8 mouse cellular contexts compared by ENCODE assay signal in the genomic region with DNA sequence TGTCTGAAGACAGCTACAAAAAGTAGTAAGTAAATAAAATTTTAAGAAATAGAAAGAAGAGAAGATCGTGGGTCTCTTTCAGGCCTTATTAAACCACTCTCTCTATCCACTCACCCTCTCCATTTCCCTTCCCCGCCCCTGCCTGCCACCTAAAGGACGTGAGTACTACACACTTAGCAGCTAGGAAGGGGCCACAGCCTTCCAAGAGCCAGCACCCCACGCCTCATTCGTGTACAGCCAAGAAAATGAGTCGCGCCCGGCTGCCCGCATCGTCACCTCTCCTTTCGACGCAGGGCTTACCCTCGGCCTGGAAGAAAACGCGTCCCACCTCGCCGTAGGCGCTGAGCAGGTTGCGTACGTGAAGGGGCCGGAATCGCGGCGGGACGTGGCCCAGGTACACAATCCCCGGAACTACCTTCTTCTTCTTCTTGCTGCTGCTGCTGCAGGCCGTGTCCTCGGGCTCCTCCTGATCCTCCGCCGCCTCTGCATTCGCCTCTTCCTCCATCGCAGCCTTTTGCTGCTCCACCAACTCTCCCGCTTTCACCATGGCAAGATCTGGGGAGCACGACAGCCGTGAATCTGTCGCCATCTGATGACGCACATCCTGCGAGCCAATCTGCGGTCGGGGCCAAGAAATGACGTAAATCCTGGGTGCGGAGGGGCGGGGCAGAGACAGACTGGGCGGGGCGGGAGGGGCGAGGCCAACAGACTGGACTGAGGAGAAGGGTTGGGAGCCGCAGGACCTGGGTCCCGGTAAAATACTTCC. TPM values are rescaled to one million over a fixed set of nuclear protein-coding genes. Genes with fewer than 3 reads are reported as not detected.
DNase-seq lines count a peak whose midpoint lies in the region; ATAC-seq and TF ChIP-seq lines count a peak whose summit lies in the region.

A gene (minus strand): TSS at position 581 of the 766 bp plus-strand sequence.

- peak within 1 kb of the TSS; percentile 85 for H3K27ac ChIP-seq in forebrain, embryonic 16.5 days (ENCODE audit: low read length)
- peak within 1 kb of the TSS; percentile 88 for H3K27ac ChIP-seq in lung, embryonic 15.5 days
- H3K27ac ChIP-seq in olfactory bulb, adult 2 months (ENCODE audit: insufficient read depth, low read depth, low read length): 0 out of 2 replicates have a peak within 1 kb of the TSS, but pooled peaks have one; percentile 53

- peak within 1 kb of the TSS; percentile 85 for H3K9ac ChIP-seq in forebrain, embryonic 16.5 days (replicated peaks; ENCODE audit: low read depth, low read length)
- peak within 1 kb of the TSS; percentile 83 for H3K9ac ChIP-seq in lung, embryonic 15.5 days

- peak; percentile 60 for TF ChIP-seq POLR2A in olfactory bulb, adult 2 months (IDR thresholded peaks at IDR 0.05; ENCODE audit: insufficient read depth, low read depth, low read length)

- TF ChIP-seq CTCF in G1E (IDR thresholded peaks at IDR 0.05; ENCODE audit: low read depth, low read length): no peak
- TF ChIP-seq CTCF in olfactory bulb, adult 2 months (IDR thresholded peaks at IDR 0.05; ENCODE audit: insufficient read depth, low read depth, low read length): no peak

- ATAC-seq in G1E (ENCODE audit: extremely low read depth, insufficient number of reproducible peaks, low FRiP score, poor library complexity, severe bottlenecking): peak; percentile 55
- ATAC-seq in forebrain, embryonic 16.5 days: peak; percentile 76
- ATAC-seq in lung, embryonic 15.5 days (ENCODE audit: borderline replicate concordance, extremely low read depth, low FRiP score, low TSS enrichment): peak; percentile 89

- H3K4me3 ChIP-seq in G1E (ENCODE audit: low read depth, low read length): peak within 1 kb of the TSS; percentile 100
- peak within 1 kb of the TSS; percentile 91 for H3K4me3 ChIP-seq in forebrain, embryonic 16.5 days (replicated peaks; ENCODE audit: low read length)
- peak within 1 kb of the TSS; percentile 98 for H3K4me3 ChIP-seq in lung, embryonic 15.5 days
- H3K4me3 ChIP-seq in olfactory bulb, adult 2 months (ENCODE audit: insufficient read depth, low read depth, low read length): peak within 1 kb of the TSS; percentile 85

- H3K36me3 ChIP-seq in G1E (replicated peaks): peaks cover 43% of the 10 kb centered on the region
- peaks cover 8% of the 10 kb centered on the region; the same call in 1 of the 2 replicates for H3K36me3 ChIP-seq in forebrain, embryonic 16.5 days (ENCODE audit: control insufficient read depth, insufficient read depth)
- H3K36me3 ChIP-seq in lung, embryonic 15.5 days: peaks cover 35% of the 10 kb centered on the region

- intact Hi-C loops in heart, postnatal 36 days (cut with DNase I): loop anchor here (1.0 to 5.0 kb wide), 3 partner anchors 9 to 1376 kb away; no protein-coding TSS in a partner anchor

- no peaks in the 10 kb centered on the region for H3K27me3 ChIP-seq in G1E (ENCODE audit: insufficient read depth, low read length)
- no peaks in the 10 kb centered on the region for H3K27me3 ChIP-seq in forebrain, embryonic 16.5 days (replicated peaks; ENCODE audit: control insufficient read depth, insufficient read depth, low read length)
- H3K27me3 ChIP-seq in lung, embryonic 15.5 days: no peaks in the 10 kb centered on the region

- DNase-seq in G1E (ENCODE audit: low spot score): peak; percentile 74
- peak; percentile 88 for DNase-seq in cerebellum, adult 11-12 months
- DNase-seq in heart, postnatal 36 days: peak; percentile 94 to 95
- peak; percentile 92 to 95 for DNase-seq in layer of hippocampus, adult 8-10 months (ENCODE audit: low spot score in 2 of 2)
- DNase-seq in thymus, adult 18-20 months: peak; percentile 73 to 82

- WGBS in forebrain, embryonic 16.5 days: under 1% methylated on average over 48 of the region's 48 CpGs
- WGBS in lung, embryonic 15.5 days: under 1% methylated on average over 48 of the region's 48 CpGs
- WGBS in olfactory bulb, adult 2 months: under 1% methylated on average over 48 of the region's 48 CpGs

- no peaks in the 10 kb centered on the region for H3K9me3 ChIP-seq in G1E (replicated peaks)
- H3K9me3 ChIP-seq in forebrain, embryonic 16.5 days (ENCODE audit: control insufficient read depth, low read length): no peaks in the 10 kb centered on the region
- H3K9me3 ChIP-seq in lung, embryonic 15.5 days: no peaks in the 10 kb centered on the region

- peak within 1 kb of the TSS; percentile 95 for H3K4me2 ChIP-seq in forebrain, embryonic 16.5 days (ENCODE audit: low read length)
- H3K4me2 ChIP-seq in lung, embryonic 15.5 days: peak within 1 kb of the TSS; percentile 80

- peaks cover 52% of the 10 kb centered on the region for H3K4me1 ChIP-seq in G1E (ENCODE audit: insufficient read depth, low read depth, low read length)
- H3K4me1 ChIP-seq in forebrain, embryonic 16.5 days (replicated peaks; ENCODE audit: control insufficient read depth, insufficient read depth, low read length): peaks cover 20% of the 10 kb centered on the region
- H3K4me1 ChIP-seq in lung, embryonic 15.5 days: peaks cover 30% of the 10 kb centered on the region
- H3K4me1 ChIP-seq in olfactory bulb, adult 2 months (ENCODE audit: control insufficient read depth, insufficient read depth, low read length): peaks cover 11% of the 10 kb centered on the region

RNA-seq across cellular contexts. Expression of the gene that starts here (rescaled TPM):
- total RNA-seq in G1E (2014; fragmentation: Nextera tagmentation) (3.7 and 4.0 TPM in 2 replicates), G1E (2017) (9.5 and 11.4 TPM in 2 replicates)
- polyA plus RNA-seq in G1E (2012): 6.5 and 6.9 TPM in 2 replicates
- polyA plus RNA-seq in forebrain, embryonic 16.5 days (2015; fragmentation: Nextera tagmentation; extraction: Ambion mirVana): 12.7 and 13.0 TPM in 2 replicates
- total RNA-seq in heart, postnatal 36 days (2021): 1 to 10 TPM; 4.3 TPM
- total RNA-seq in layer of hippocampus, adult 8-10 months (2022): 1 to 10 TPM; 8.0 to 9.0 (median 8.7) TPM
- 13.6 and 14.2 TPM in 2 replicates for polyA plus RNA-seq in lung, embryonic 15.5 days (2015; fragmentation: Nextera tagmentation; extraction: Ambion mirVana)
- not detected in 2 replicates for polyA plus RNA-seq in olfactory bulb, adult 2 months (2012; ENCODE audit: insufficient read depth, insufficient read length, low replicate concordance, missing spikeins)

Comparison
In these comparisons a context has a peak if more than half of its experiments do, and no peak if none do; other contexts are left out.
1. Peak in every context shown above with its lines: DNase-seq, ATAC-seq, H3K4me3 ChIP-seq and H3K27ac ChIP-seq.